Mouse (Mus musculus) liver, adult 2 months (tissue): Measurements from ENCODE around the gene Nmd3. TPM values are rescaled to one million over a fixed set of nuclear protein-coding genes. Genes with fewer than 3 reads are reported as not detected.

Experiments
- DNase-seq: peaks from one replicate; pipeline ENCODE4 v3.0.0-alpha.2; 2011; ENCODE audit warnings: low read depth, low spot score; ENCODE audit errors: extremely low read depth
- H3K27ac ChIP-seq: fragments of 200-500 bp; replicated peaks from 2 replicates; pipeline ENCODE4 v1.5.1; 2012; ENCODE audit warnings: low read depth, mild to moderate bottlenecking, control low read depth, inconsistent platforms, low read length; ENCODE audit not compliant: insufficient read depth
- H3K27me3 ChIP-seq: fragments of 200-500 bp; 2 replicates; pipeline ENCODE4 v1.6.1; 2012; ENCODE audit warnings: mild to moderate bottlenecking, moderate library complexity, low read length, inconsistent platforms; ENCODE audit not compliant: control insufficient read depth, insufficient read depth
- H3K36me3 ChIP-seq: fragments of 200-500 bp; 2 replicates; pipeline ENCODE4 v1.6.1; 2012; ENCODE audit warnings: low read length, inconsistent platforms; ENCODE audit not compliant: control insufficient read depth, insufficient read depth
- H3K4me1 ChIP-seq: fragments of 200-500 bp; 2 replicates; pipeline ENCODE4 v1.6.1; 2011; ENCODE audit warnings: low read length; ENCODE audit not compliant: control insufficient read depth, insufficient read depth
- H3K4me3 ChIP-seq: fragments of 200-500 bp; 2 replicates; pipeline ENCODE4 v1.5.1; 2011; ENCODE audit warnings: low read depth, mild to moderate bottlenecking, control low read depth, low read length, moderate library complexity; ENCODE audit not compliant: insufficient read depth
- H3K79me2 ChIP-seq: fragments of 200-500 bp; 2 replicates; pipeline ENCODE4 v1.6.1; 2012; ENCODE audit warnings: inconsistent platforms, mild to moderate bottlenecking, low read length, moderate library complexity; ENCODE audit not compliant: control insufficient read depth, insufficient read depth
- H3K9ac ChIP-seq: fragments of 200-500 bp; 2 replicates; pipeline ENCODE4 v1.6.1; 2012; ENCODE audit warnings: low read depth, mild to moderate bottlenecking, control low read depth, inconsistent platforms, low read length
- CTCF ChIP-seq: fragments of 200-500 bp; IDR thresholded peaks from 2 replicates; pipeline ENCODE4 v1.5.1; 2011; ENCODE audit warnings: low read depth, low read length, control low read depth
- POLR2A ChIP-seq: fragments of 200-500 bp; IDR thresholded peaks from 2 replicates; pipeline ENCODE4 v1.6.1; 2011; ENCODE audit warnings: low read length, control low read depth; ENCODE audit not compliant: insufficient read depth; ENCODE audit errors: extremely low read depth
- WGBS: fragments of 180-500 bp; shearing (Covaris S2); methylation state at CpG from one replicate; pipeline ENCODE4 v1.1.7; 2018; 5-methylcytosine and 5-hydroxymethylcytosine counted together
- polyA plus RNA-seq: library from polyadenylated mRNA; depleted of rRNA; stranded (reverse); fragments of >200 nt; gene quantifications from 2 replicates; pipeline ENCODE4 v1.2.3, GENCODE M21; 2012
- total RNA-seq: library from RNA; depleted of rRNA; stranded (reverse); fragments of >200 nt; gene quantifications from 2 replicates; pipeline ENCODE4 v1.2.3, GENCODE M21; 2014

The Nmd3 gene
- total and polyA plus RNA-seq, 2 experiments, result 18.3 to 70.3 TPM

- Histone ChIP-seq H3K27ac (peak overlapping the region; percentile 80), H3K4me1 (peaks cover 12% of the 10 kb centered on the region), H3K27me3 (no peaks in the 10 kb centered on the region), H3K79me2 (peaks cover 8% of the 10 kb centered on the region; the same call in 1 of the 2 replicates), H3K36me3 (peaks cover 7% of the 10 kb centered on the region), H3K9ac (peak overlapping the region; percentile 84), H3K4me3 (peak overlapping the region; percentile 77)
- DNase-seq, result peak; percentile 82
- TF ChIP-seq POLR2A (no peak), CTCF (no peak)
- WGBS, result 1% methylated on average over 57 of the region's 58 CpGs
Observed at GRCm38 (mm10) chr3:69722187-69722867, 542 bp downstream of the Nmd3 start.

- peak; percentile 27 for DNase-seq
- peaks cover 9% of the 10 kb centered on the region for H3K36me3 ChIP-seq
- peak overlapping the region; percentile 77 for H3K4me3 ChIP-seq
- WGBS, result 32% methylated on average over 7 of the region's 7 CpGs
- TF ChIP-seq CTCF (no peak), POLR2A (no peak)
- H3K79me2 ChIP-seq, result peaks cover 8% of the 10 kb centered on the region; the same call in 1 of the 2 replicates
- peak overlapping the region; percentile 44 for H3K9ac ChIP-seq
- H3K4me1 ChIP-seq, result peaks cover 12% of the 10 kb centered on the region
- no peaks in the 10 kb centered on the region for H3K27me3 ChIP-seq
- no peak overlapping the region; the same call in 1 of the 2 replicates for H3K27ac ChIP-seq
Observed at GRCm38 (mm10) chr3:69723161-69723560, 1.4 kb downstream of the Nmd3 start.

- Histone ChIP-seq H3K27me3 (no peaks in the 10 kb centered on the region), H3K4me3 (no peak overlapping the region), H3K79me2 (peaks cover 7% of the 10 kb centered on the region; the same call in 1 of the 2 replicates), H3K9ac (no peak overlapping the region), H3K36me3 (peaks cover 44% of the 10 kb centered on the region), H3K4me1 (no peaks in the 10 kb centered on the region), H3K27ac (no peak overlapping the region)
- TF ChIP-seq CTCF (no peak), POLR2A (no peak)
- no peak for DNase-seq
Observed at GRCm38 (mm10) chr3:69730930-69731329, 9.1 kb downstream of the Nmd3 start.

GRCm38 (mm10) chr3:69733939-69734338, 12.2 kb downstream of the Nmd3 start:
- TF ChIP-seq CTCF (no peak), POLR2A (no peak)
- Histone ChIP-seq H3K27me3 (no peaks in the 10 kb centered on the region), H3K36me3 (peaks cover 49% of the 10 kb centered on the region), H3K4me1 (no peaks in the 10 kb centered on the region), H3K79me2 (peaks cover 2% of the 10 kb centered on the region; the same call in 1 of the 2 replicates), H3K27ac (no peak overlapping the region), H3K4me3 (no peak overlapping the region), H3K9ac (no peak overlapping the region)
- 94% methylated on average over 2 of the region's 2 CpGs for WGBS
- DNase-seq, result no peak

GRCm38 (mm10) chr3:69755192-69755591, 33.4 kb downstream of the Nmd3 start:
- Histone ChIP-seq H3K4me3 (no peak overlapping the region), H3K27me3 (no peaks in the 10 kb centered on the region), H3K36me3 (peaks cover 49% of the 10 kb centered on the region), H3K9ac (no peak overlapping the region), H3K27ac (no peak overlapping the region), H3K4me1 (no peaks in the 10 kb centered on the region), H3K79me2 (no peaks in the 10 kb centered on the region)
- WGBS, result 82% methylated on average over 3 of the region's 3 CpGs
- TF ChIP-seq POLR2A (no peak), CTCF (no peak)
- no peak for DNase-seq

- no peak for TF ChIP-seq POLR2A
- H3K9ac ChIP-seq, result no peak overlapping the region
- no peaks in the 10 kb centered on the region for H3K27me3 ChIP-seq
- H3K36me3 ChIP-seq, result peaks cover 42% of the 10 kb centered on the region
- H3K27ac ChIP-seq, result no peak overlapping the region
- WGBS, result 95% methylated on average over 3 of the region's 3 CpGs
- H3K4me1 ChIP-seq, result no peaks in the 10 kb centered on the region
- no peak overlapping the region for H3K4me3 ChIP-seq
- no peaks in the 10 kb centered on the region for H3K79me2 ChIP-seq
- DNase-seq, result no peak
Observed at GRCm38 (mm10) chr3:69755968-69756367, 34.2 kb downstream of the Nmd3 start.
